Mouse (Mus musculus) megakaryocyte-erythroid progenitor cell, adult 5-6 weeks (primary cell): Measurements from ENCODE around the gene Ubald2. TPM values are rescaled to one million over a fixed set of nuclear protein-coding genes. Genes with fewer than 3 reads are reported as not detected.
A peak's percentile ranks its signal among the peaks of the same experiment; 100 is the strongest.
"Not testable (repeated sequence)": the region's sequence is repeated elsewhere in the genome, so short reads cannot be mapped to it uniquely, and the experiment has no call there.

Experiments
- ATAC-seq: replicated peaks from 2 replicates; pipeline ENCODE4 v1.8.0; 2016; ENCODE audit warnings: mild to moderate bottlenecking, inconsistent platforms; ENCODE audit not compliant: severe bottlenecking, poor library complexity, low FRiP score, low TSS enrichment
- total RNA-seq, 2 experiments: library from RNA; stranded (forward) in 1 of 2; stranded (reverse) in 1 of 2; fragments of 200-1000, 215-1000 nt in 1 of 2; fragments of >200 nt in 1 of 2; fragmentation: Nextera tagmentation in 1 of 2; gene quantifications; 2 replicates each; pipeline ENCODE4 v1.2.3; 2014 to 2017

Ubald2 gene
- total RNA-seq, 2 experiments from 2014 or later: 65.8 to 68.8 TPM

- ATAC-seq: peak; percentile 50
Measured at GRCm38 (mm10) chr11:116412904-116413630, 20.8 kb upstream of the Ubald2 start, which contains the start of gene Rnf157. Gene Rnf157 (minus strand): TSS chr11:116413032.

GRCm38 (mm10) chr11:116413631-116414022 lies 20.3 kb upstream of the Ubald2 start:
- ATAC-seq: 0 out of 2 replicates have a peak, but pooled peaks have one; percentile 17

GRCm38 (mm10) chr11:116416196-116416943 lies 17.5 kb upstream of the Ubald2 start:
- ATAC-seq: no peak

GRCm38 (mm10) chr11:116417054-116417453 lies 16.8 kb upstream of the Ubald2 start:
- ATAC-seq: no peak

GRCm38 (mm10) chr11:116418194-116418840 lies 15.6 kb upstream of the Ubald2 start:
- no peak for ATAC-seq

- no peak for ATAC-seq
Measured at GRCm38 (mm10) chr11:116418841-116419462, 14.9 kb upstream of the Ubald2 start.

- no peak for ATAC-seq
Measured at GRCm38 (mm10) chr11:116421102-116421501, 12.8 kb upstream of the Ubald2 start.

- no peak for ATAC-seq
Measured at GRCm38 (mm10) chr11:116422562-116422961, 11.3 kb upstream of the Ubald2 start.

GRCm38 (mm10) chr11:116423214-116423613 lies 10.7 kb upstream of the Ubald2 start:
- no peak for ATAC-seq

- ATAC-seq: 0 out of 2 replicates have a peak, but pooled peaks have one; percentile 52
Measured at GRCm38 (mm10) chr11:116423782-116424620, 9.9 kb upstream of the Ubald2 start.

- peak; percentile 30; the same call in 1 of the 2 replicates for ATAC-seq
Measured at GRCm38 (mm10) chr11:116424621-116425407, 9.1 kb upstream of the Ubald2 start.

GRCm38 (mm10) chr11:116426328-116426727 lies 7.6 kb upstream of the Ubald2 start:
- ATAC-seq: not testable (repeated sequence)

- no peak for ATAC-seq
Measured at GRCm38 (mm10) chr11:116426852-116427575, 6.9 kb upstream of the Ubald2 start.

GRCm38 (mm10) chr11:116428872-116429859 lies 4.7 kb upstream of the Ubald2 start:
- no peak; the same call in 1 of the 2 replicates for ATAC-seq

GRCm38 (mm10) chr11:116429862-116430613 lies 3.9 kb upstream of the Ubald2 start:
- no peak for ATAC-seq
